21 mouse cellular contexts compared by ENCODE assay signal in the genomic region with DNA sequence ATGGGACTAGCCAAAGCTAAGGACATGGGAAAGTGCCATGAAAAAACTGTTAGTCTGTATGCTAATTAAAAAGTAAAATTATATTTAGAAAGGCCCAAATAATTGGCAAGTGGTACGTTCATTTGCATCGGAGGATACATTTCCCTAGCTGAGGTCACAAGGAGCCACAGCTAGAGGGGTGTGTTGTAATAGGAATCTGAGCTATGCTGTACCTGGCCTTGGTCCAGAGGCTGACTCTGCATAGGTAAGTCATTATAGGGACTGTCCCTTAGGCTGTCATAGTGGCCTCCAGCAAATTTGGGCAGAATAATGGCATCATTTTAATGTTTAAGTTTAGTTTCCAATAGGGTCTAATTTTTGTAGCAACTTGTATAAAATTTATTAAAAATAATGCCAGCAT.
A peak's percentile ranks its signal among the peaks of the same experiment; 100 is the strongest.
DNase-seq lines count a peak whose midpoint lies in the region; ATAC-seq and TF ChIP-seq lines count a peak whose summit lies in the region.
"Had no signal": no experiment of that assay in that cellular context is flagged by ENCODE, and none has a peak within 500 bp of the region (broad histone marks: within the 10 kb centered on the region; RNA-seq: fewer than 3 reads in every experiment).

No protein-coding gene starts in this region.

- no peak for DNase-seq in forebrain, embryonic 10.5 days (ENCODE audit: extremely low spot score, low spot score)
- peak; percentile 9 for DNase-seq in kidney, adult 18-20 months
- peak; percentile 32 for DNase-seq in urinary bladder, postnatal 14 days (ENCODE audit: low spot score)
- DNase-seq in urinary bladder, postnatal 36 days (ENCODE audit: low spot score in 2 of 2): no peak
- DNase-seq in stomach, postnatal 0 days (ENCODE audit: low spot score): no peak
- no peak for DNase-seq in adrenal gland, adult 2 months
- DNase-seq: adrenal gland, postnatal 14 days; cerebellum, adult 8-10 months; gastrocnemius, postnatal 10 days; heart, postnatal 10 days; liver, postnatal 0 days had no signal

- H3K27me3 ChIP-seq in forebrain, embryonic 10.5 days (ENCODE audit: poor library complexity, severe bottlenecking): no peaks in the 10 kb centered on the region
- H3K27me3 ChIP-seq in forebrain, embryonic 12.5 days: no peaks in the 10 kb centered on the region
- no peaks in the 10 kb centered on the region for H3K27me3 ChIP-seq in kidney, embryonic 16.5 days (ENCODE audit: insufficient read depth, low read length)
- H3K27me3 ChIP-seq in stomach, postnatal 0 days (ENCODE audit: control insufficient read depth, insufficient read depth, low read length): no peaks in the 10 kb centered on the region
- H3K27me3 ChIP-seq: forebrain, embryonic 15.5 days; hindbrain, embryonic 13.5 days; midbrain, embryonic 13.5 days had no signal

- no peak for ATAC-seq in forebrain, embryonic 12.5 days (ENCODE audit: low FRiP score)
- no peak for ATAC-seq in kidney, embryonic 16.5 days (ENCODE audit: low FRiP score, low TSS enrichment)
- no peak for ATAC-seq in stomach, postnatal 0 days (ENCODE audit: low FRiP score, low TSS enrichment)
- ATAC-seq: forebrain, embryonic 15.5 days; inflammation-experienced regulatory T-cells, adult 6 months; liver, postnatal 0 days; midbrain, embryonic 13.5 days had no signal

- peaks cover 22% of the 10 kb centered on the region for H3K36me3 ChIP-seq in forebrain, embryonic 10.5 days (replicated peaks)
- no peaks in the 10 kb centered on the region for H3K36me3 ChIP-seq in forebrain, embryonic 12.5 days (replicated peaks)
- no peaks in the 10 kb centered on the region for H3K36me3 ChIP-seq in kidney, embryonic 16.5 days (ENCODE audit: insufficient read depth, low read length)
- no peaks in the 10 kb centered on the region for H3K36me3 ChIP-seq in stomach, postnatal 0 days (ENCODE audit: control insufficient read depth, insufficient read depth, low read length)
- H3K36me3 ChIP-seq: forebrain, embryonic 15.5 days; hindbrain, embryonic 13.5 days; midbrain, embryonic 13.5 days had no signal

- peak; percentile 13; the same call in 1 of the 2 replicates for TF ChIP-seq CTCF in stomach, postnatal 0 days (IDR thresholded peaks at IDR 0.05; ENCODE audit: low read depth)

- peak overlapping the region; percentile 30; the same call in 1 of the 2 replicates for H3K27ac ChIP-seq in forebrain, embryonic 10.5 days
- no peak overlapping the region for H3K27ac ChIP-seq in forebrain, embryonic 12.5 days
- no peak overlapping the region for H3K27ac ChIP-seq in kidney, embryonic 16.5 days (ENCODE audit: low read length)
- H3K27ac ChIP-seq in stomach, postnatal 0 days (replicated peaks): no peak overlapping the region
- H3K27ac ChIP-seq: forebrain, embryonic 15.5 days; hindbrain, embryonic 13.5 days; left cerebral cortex, adult 2 months; midbrain, embryonic 13.5 days had no signal

- no peaks in the 10 kb centered on the region for H3K9me3 ChIP-seq in forebrain, embryonic 10.5 days
- no peaks in the 10 kb centered on the region for H3K9me3 ChIP-seq in forebrain, embryonic 12.5 days
- H3K9me3 ChIP-seq in kidney, embryonic 16.5 days (ENCODE audit: low read length): no peaks in the 10 kb centered on the region
- H3K9me3 ChIP-seq in stomach, postnatal 0 days (ENCODE audit: control insufficient read depth, low read length): no peaks in the 10 kb centered on the region
- H3K9me3 ChIP-seq: forebrain, embryonic 15.5 days; hindbrain, embryonic 13.5 days; megakaryocyte, embryonic 14.5 days; midbrain, embryonic 13.5 days had no signal

- H3K9ac ChIP-seq in forebrain, embryonic 12.5 days: no peak overlapping the region
- no peak overlapping the region for H3K9ac ChIP-seq in kidney, embryonic 16.5 days (replicated peaks; ENCODE audit: low read length)
- H3K9ac ChIP-seq in stomach, postnatal 0 days (ENCODE audit: low read length): no peak overlapping the region
- H3K9ac ChIP-seq: forebrain, embryonic 15.5 days; hindbrain, embryonic 13.5 days; liver, postnatal 0 days; midbrain, embryonic 13.5 days had no signal

- TF ChIP-seq EP300 in stomach, postnatal 0 days (optimal IDR thresholded peaks at IDR 0.05): no peak

- peaks cover 78% of the 10 kb centered on the region for H3K4me1 ChIP-seq in forebrain, embryonic 10.5 days
- H3K4me1 ChIP-seq in forebrain, embryonic 12.5 days: peaks cover 53% of the 10 kb centered on the region
- H3K4me1 ChIP-seq in kidney, embryonic 16.5 days (ENCODE audit: insufficient read depth, low read length): peaks cover 33% of the 10 kb centered on the region
- H3K4me1 ChIP-seq in stomach, postnatal 0 days (replicated peaks; ENCODE audit: control insufficient read depth, insufficient read depth): 0 out of 2 replicates have a peak, but pooled peaks cover 6% of the 10 kb centered on the region
- H3K4me1 ChIP-seq: megakaryocyte, embryonic 14.5 days had no signal

- no peak overlapping the region for H3K4me2 ChIP-seq in forebrain, embryonic 12.5 days
- no peak overlapping the region for H3K4me2 ChIP-seq in kidney, embryonic 16.5 days (replicated peaks; ENCODE audit: low read depth, low read length)
- no peak overlapping the region for H3K4me2 ChIP-seq in stomach, postnatal 0 days (replicated peaks; ENCODE audit: low read depth)
- H3K4me2 ChIP-seq: forebrain, embryonic 15.5 days; heart, embryonic 11.5 days; hindbrain, embryonic 13.5 days; liver, embryonic 11.5 days; midbrain, embryonic 13.5 days had no signal

- H3K4me3 ChIP-seq in forebrain, embryonic 10.5 days: no peak overlapping the region
- H3K4me3 ChIP-seq in forebrain, embryonic 12.5 days (replicated peaks): no peak overlapping the region
- no peak overlapping the region for H3K4me3 ChIP-seq in kidney, embryonic 16.5 days (ENCODE audit: low read length)
- no peak overlapping the region for H3K4me3 ChIP-seq in stomach, postnatal 0 days (ENCODE audit: low read depth, low read length)
- H3K4me3 ChIP-seq: forebrain, embryonic 15.5 days; hindbrain, embryonic 13.5 days; left cerebral cortex, adult 2 months; megakaryocyte, embryonic 14.5 days; midbrain, embryonic 13.5 days had no signal

- 85% methylated on average over 2 of the region's 2 CpGs for WGBS in forebrain, embryonic 10.5 days
- 68% methylated on average over 2 of the region's 2 CpGs for WGBS in forebrain, embryonic 12.5 days
- 55% methylated on average over 2 of the region's 2 CpGs for WGBS in kidney, embryonic 16.5 days
- 51% methylated on average over 2 of the region's 2 CpGs for WGBS in stomach, postnatal 0 days

Comparison
In these comparisons a context has a peak if more than half of its experiments do, and no peak if none do; other contexts are left out.
1. DNase-seq: peak in kidney, adult 18-20 months (single experiment) and urinary bladder, postnatal 14 days (single experiment); none in forebrain, embryonic 10.5 days (single experiment), urinary bladder, postnatal 36 days (0 of 2), stomach, postnatal 0 days (single experiment) and adrenal gland, adult 2 months (single experiment).